Mouse (Mus musculus) retina, postnatal 1 day (tissue): Measurements from ENCODE around the gene Thsd1.

Experiments used
- DNase-seq: peaks from one replicate; pipeline ENCODE4 v3.0.0-alpha.2; 2012

Gene Thsd1

GRCm38 (mm10) chr8:22227061-22227877 is at the start of gene Thsd1:
Gene Thsd1, plus strand, starts transcription at chr8:22227313.
- peak; percentile 73 for DNase-seq

- peak; percentile 83 for DNase-seq
These were observed 42.2 kb upstream of the Thsd1 start for GRCm38 (mm10) chr8:22184884-22185283.

- DNase-seq = peak; percentile 97
These were observed 41.4 kb upstream of the Thsd1 start, which contains the start of gene Ckap2 for GRCm38 (mm10) chr8:22185431-22186397. Gene Ckap2, minus strand, starts transcription at chr8:22185819.

- peak; percentile 93 for DNase-seq
These were observed 34.3 kb upstream of the Thsd1 start, which contains the start of gene Vps36 for GRCm38 (mm10) chr8:22192660-22193431. Gene Vps36, plus strand, starts transcription at chr8:22192809.

GRCm38 (mm10) chr8:22193432-22194010 is 33.6 kb upstream of the Thsd1 start:
- no peak for DNase-seq

GRCm38 (mm10) chr8:22197914-22198313 is 29.2 kb upstream of the Thsd1 start:
- DNase-seq = no peak

- DNase-seq = no peak
These were observed 27.6 kb upstream of the Thsd1 start for GRCm38 (mm10) chr8:22199481-22199880.

GRCm38 (mm10) chr8:22207535-22207934 is 19.6 kb upstream of the Thsd1 start:
- DNase-seq = no peak

- no peak for DNase-seq
These were observed 18.1 kb upstream of the Thsd1 start for GRCm38 (mm10) chr8:22209012-22209411.

- DNase-seq = no peak
These were observed 12.3 kb upstream of the Thsd1 start for GRCm38 (mm10) chr8:22214826-22215225.

- no peak for DNase-seq
These were observed 752 bp upstream of the Thsd1 start for GRCm38 (mm10) chr8:22226361-22226760.

GRCm38 (mm10) chr8:22228621-22229020 is 1.5 kb downstream of the Thsd1 start:
- DNase-seq = peak; percentile 16

- DNase-seq = no peak
These were observed 15.9 kb downstream of the Thsd1 start for GRCm38 (mm10) chr8:22242986-22243385.

- no peak for DNase-seq
These were observed 18.6 kb downstream of the Thsd1 start for GRCm38 (mm10) chr8:22245663-22246062.

GRCm38 (mm10) chr8:22247956-22248355 is 20.8 kb downstream of the Thsd1 start:
- DNase-seq = peak; percentile 11

GRCm38 (mm10) chr8:22249080-22249479 is 22.0 kb downstream of the Thsd1 start:
- DNase-seq = no peak

- DNase-seq = no peak
These were observed 31.9 kb downstream of the Thsd1 start for GRCm38 (mm10) chr8:22258946-22259450.

GRCm38 (mm10) chr8:22259531-22259930 is 32.4 kb downstream of the Thsd1 start:
- no peak for DNase-seq

GRCm38 (mm10) chr8:22260091-22260722 is 33.1 kb downstream of the Thsd1 start:
- no peak for DNase-seq

- DNase-seq = no peak
These were observed 35.2 kb downstream of the Thsd1 start for GRCm38 (mm10) chr8:22262267-22262666.

- no peak for DNase-seq
These were observed 37.2 kb downstream of the Thsd1 start for GRCm38 (mm10) chr8:22264292-22264691.
